In the genomic region with DNA sequence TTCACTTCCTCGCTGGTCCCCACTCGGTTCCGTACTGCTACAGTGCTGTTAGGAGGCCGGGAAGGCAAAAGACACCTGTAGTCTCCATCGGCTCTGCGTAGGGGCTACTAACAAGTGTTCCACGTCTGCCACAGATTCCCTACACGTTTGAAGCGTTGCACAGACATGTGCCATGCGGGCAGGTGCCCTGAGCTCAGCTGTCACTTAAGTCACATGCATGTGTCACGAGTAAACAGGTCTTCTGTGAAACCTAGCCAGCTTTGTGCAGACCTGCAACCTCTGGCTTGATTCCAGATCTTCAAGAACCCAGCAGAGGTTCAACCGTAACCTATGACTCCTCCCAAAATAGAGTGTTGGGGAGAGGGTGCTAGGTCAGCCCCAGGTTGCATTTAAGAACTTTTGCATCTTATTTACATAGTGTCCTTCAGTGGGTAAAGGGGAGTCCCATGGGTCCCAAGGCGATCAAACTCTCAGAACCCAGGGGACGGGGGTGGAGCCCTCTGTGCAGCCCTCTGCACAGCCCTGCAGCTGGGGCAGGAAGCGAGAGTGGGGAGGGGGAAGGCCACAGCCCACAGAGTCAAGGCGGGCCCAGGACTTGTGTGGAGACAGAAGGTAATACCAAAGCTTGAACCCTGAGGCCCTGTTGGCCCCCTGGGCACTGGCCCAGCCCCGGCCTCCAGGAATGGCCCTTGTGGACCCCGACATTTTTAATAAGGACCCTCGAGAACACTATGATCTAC, we compare ENCODE assay signal across 8 mouse cellular contexts. TPM values are rescaled to one million over a fixed set of nuclear protein-coding genes. Genes with fewer than 3 reads are reported as not detected.
A peak's percentile ranks its signal among the peaks of the same experiment; 100 is the strongest.
DNase-seq lines count a peak whose midpoint lies in the region; ATAC-seq lines count a peak whose summit lies in the region.

No protein-coding gene starts in this region.

- ATAC-seq in limb, embryonic 11.5 days (ENCODE audit: insufficient number of reproducible peaks, low FRiP score, low TSS enrichment, low read depth), result peak; percentile 28; the same call in 1 of the 2 replicates
- ATAC-seq in midbrain, embryonic 11.5 days (ENCODE audit: low FRiP score), result peak; percentile 51

- H3K27ac ChIP-seq in heart, embryonic 10.5 days, result peak overlapping the region; percentile 89
- H3K27ac ChIP-seq in limb, embryonic 11.5 days (replicated peaks; ENCODE audit: low read depth, low read length), result peak overlapping the region; percentile 53; the same call in 1 of the 2 replicates
- H3K27ac ChIP-seq in midbrain, embryonic 11.5 days (ENCODE audit: low read depth, low read length), result peak overlapping the region; percentile 41; the same call in 1 of the 2 replicates

- no peaks in the 10 kb centered on the region for H3K27me3 ChIP-seq in heart, embryonic 10.5 days (ENCODE audit: insufficient read depth, poor library complexity, severe bottlenecking)
- H3K27me3 ChIP-seq in limb, embryonic 11.5 days (ENCODE audit: control insufficient read depth, insufficient read depth, low read length), result no peaks in the 10 kb centered on the region
- H3K27me3 ChIP-seq in midbrain, embryonic 11.5 days (ENCODE audit: control insufficient read depth, insufficient read depth, low read length), result no peaks in the 10 kb centered on the region

- WGBS in heart, embryonic 10.5 days, result 15% methylated on average over 19 of the region's 19 CpGs
- 14% methylated on average over 19 of the region's 19 CpGs for WGBS in limb, embryonic 11.5 days
- 15% methylated on average over 19 of the region's 19 CpGs for WGBS in midbrain, embryonic 11.5 days

- H3K4me3 ChIP-seq in heart, embryonic 10.5 days, result peak overlapping the region; percentile 74
- peak overlapping the region; percentile 92 for H3K4me3 ChIP-seq in limb, embryonic 11.5 days (ENCODE audit: low read depth, low read length)
- peak overlapping the region; percentile 46 for H3K4me3 ChIP-seq in midbrain, embryonic 11.5 days (ENCODE audit: low read depth, low read length)

- peak; percentile 68 for DNase-seq in adrenal gland, postnatal 14 days
- DNase-seq in adrenal gland, adult 18-20 months (ENCODE audit: low spot score in 2 of 2), result no peak
- DNase-seq in MN1 (ENCODE audit: low spot score), result peak; percentile 62
- no peak for DNase-seq in heart, embryonic 10.5 days (ENCODE audit: low spot score)
- peak; percentile 47 for DNase-seq in limb, embryonic 11.5 days (ENCODE audit: low spot score)
- DNase-seq in midbrain, embryonic 11.5 days (ENCODE audit: low spot score, missing footprints), result no peak
- DNase-seq in thymus, adult 18-20 months, result peak; percentile 85 to 89
- DNase-seq in right cerebral cortex, postnatal 25 days, result no peak

- peaks cover 28% of the 10 kb centered on the region for H3K4me1 ChIP-seq in heart, embryonic 10.5 days
- H3K4me1 ChIP-seq in limb, embryonic 11.5 days (ENCODE audit: control insufficient read depth, insufficient read depth, low read length), result peaks cover 12% of the 10 kb centered on the region
- H3K4me1 ChIP-seq in midbrain, embryonic 11.5 days (ENCODE audit: control insufficient read depth, insufficient read depth, low read length), result peaks cover 13% of the 10 kb centered on the region

- peak overlapping the region; percentile 76 for H3K9ac ChIP-seq in limb, embryonic 11.5 days (ENCODE audit: low read length)
- H3K9ac ChIP-seq in midbrain, embryonic 11.5 days (ENCODE audit: low read length), result peak overlapping the region; percentile 76

- H3K36me3 ChIP-seq in heart, embryonic 10.5 days, result peaks cover 24% of the 10 kb centered on the region
- H3K36me3 ChIP-seq in limb, embryonic 11.5 days (ENCODE audit: control insufficient read depth, insufficient read depth, low read length), result peaks cover 16% of the 10 kb centered on the region; the same call in 1 of the 2 replicates
- peaks cover 8% of the 10 kb centered on the region for H3K36me3 ChIP-seq in midbrain, embryonic 11.5 days (ENCODE audit: control insufficient read depth, insufficient read depth, low read length)

- peak overlapping the region; percentile 95 for H3K4me2 ChIP-seq in limb, embryonic 11.5 days (ENCODE audit: low read depth, severe bottlenecking)
- peak overlapping the region; percentile 63 for H3K4me2 ChIP-seq in midbrain, embryonic 11.5 days

- no peaks in the 10 kb centered on the region for H3K9me3 ChIP-seq in heart, embryonic 10.5 days
- no peaks in the 10 kb centered on the region for H3K9me3 ChIP-seq in limb, embryonic 11.5 days (ENCODE audit: control insufficient read depth, low read length)
- H3K9me3 ChIP-seq in midbrain, embryonic 11.5 days (ENCODE audit: control insufficient read depth, low read length), result no peaks in the 10 kb centered on the region

RNA-seq across cellular contexts. Expression of a gene that starts 0.6 kb away (rescaled TPM):
- total RNA-seq in adrenal gland, postnatal 14 days (2021), result 1.8 and 7.9 TPM in 2 replicates
- total RNA-seq in adrenal gland, adult 18-20 months (2021), result 1 to 10 TPM in 1 of 2 experiments, under 1 TPM in 1; 0.96 to 2.4 TPM
- polyA plus RNA-seq in heart, embryonic 10.5 days (2016; fragmentation: Nextera tagmentation; extraction: Ambion mirVana), result 9.9 and 14.3 TPM in 2 replicates
- polyA plus RNA-seq in limb, embryonic 11.5 days (2014; fragmentation: Nextera tagmentation; extraction: Ambion mirVana), result 10.5 and 12.1 TPM in 2 replicates
- 4.1 and 5.5 TPM in 2 replicates for polyA plus RNA-seq in midbrain, embryonic 11.5 days (2014; fragmentation: Nextera tagmentation; extraction: Ambion mirVana)

RNA-seq across cellular contexts. Expression of a gene that starts 0.8 kb away (rescaled TPM):
- total RNA-seq in adrenal gland, postnatal 14 days (2021), result 233 and 240 TPM in 2 replicates
- total RNA-seq in adrenal gland, adult 18-20 months (2021), result 100 to 1,000 TPM; 227 to 253 TPM
- polyA plus RNA-seq in heart, embryonic 10.5 days (2016; fragmentation: Nextera tagmentation; extraction: Ambion mirVana), result 289 and 329 TPM in 2 replicates
- polyA plus RNA-seq in limb, embryonic 11.5 days (2014; fragmentation: Nextera tagmentation; extraction: Ambion mirVana), result 463 and 476 TPM in 2 replicates
- 392 and 400 TPM in 2 replicates for polyA plus RNA-seq in midbrain, embryonic 11.5 days (2014; fragmentation: Nextera tagmentation; extraction: Ambion mirVana)

RNA-seq across cellular contexts. Expression of a gene that starts 20.3 kb away (rescaled TPM):
- 271 and 282 TPM in 2 replicates for total RNA-seq in adrenal gland, postnatal 14 days (2021)
- total RNA-seq in adrenal gland, adult 18-20 months (2021), result 100 to 1,000 TPM; 197 to 233 TPM
- polyA plus RNA-seq in heart, embryonic 10.5 days (2016; fragmentation: Nextera tagmentation; extraction: Ambion mirVana), result 319 and 371 TPM in 2 replicates
- polyA plus RNA-seq in limb, embryonic 11.5 days (2014; fragmentation: Nextera tagmentation; extraction: Ambion mirVana), result 208 and 213 TPM in 2 replicates
- 141 and 144 TPM in 2 replicates for polyA plus RNA-seq in midbrain, embryonic 11.5 days (2014; fragmentation: Nextera tagmentation; extraction: Ambion mirVana)

Comparison
In these comparisons a context has a peak if more than half of its experiments do, and no peak if none do; other contexts are left out.
1. DNase-seq: peak in adrenal gland, postnatal 14 days (single experiment), MN1 (single experiment), limb, embryonic 11.5 days (single experiment) and thymus, adult 18-20 months (2 of 2); none in adrenal gland, adult 18-20 months (0 of 2), heart, embryonic 10.5 days (single experiment), midbrain, embryonic 11.5 days (single experiment) and right cerebral cortex, postnatal 25 days (single experiment).
2. Peak in every context shown above with its lines, with median percentiles within 50 percentile points of each other: H3K27ac ChIP-seq and H3K4me3 ChIP-seq.